Mouse (Mus musculus): ENCODE measurements at regions not wholly inside any gene's neighbourhood (a gene's known extent, or its start where the extent isn't known, plus 50 kb on each side); places are given as distances from the start of the nearest gene placed in this dataset.

DNA sequence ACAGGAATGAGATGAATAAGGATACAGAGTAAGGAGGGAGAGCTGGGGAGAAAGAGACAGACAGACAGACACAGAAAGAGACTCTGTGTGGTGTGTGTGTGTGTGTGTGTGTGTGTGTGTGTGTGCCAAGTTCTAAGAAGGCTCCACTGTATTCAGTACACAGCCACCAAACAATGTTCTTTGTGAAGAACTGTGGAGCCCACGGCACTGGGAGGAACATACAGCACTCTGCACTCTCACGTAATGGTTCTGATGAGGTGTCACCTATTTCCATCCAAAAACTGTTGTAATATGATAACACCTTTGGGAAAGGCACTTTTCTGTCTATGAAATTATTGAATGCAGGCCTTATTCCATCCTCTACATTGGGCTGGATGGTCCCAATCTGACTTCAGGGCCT is 184.8 kb upstream of the Meox2 start:
- Histone ChIP-seq H3K9me3 (ENCODE audit: control insufficient read depth, low read length) (no peaks in the 10 kb centered on the region), H3K27me3 (ENCODE audit: control insufficient read depth, insufficient read depth, low read length) (no peaks in the 10 kb centered on the region), H3K4me3 (replicated peaks; ENCODE audit: low read length) (no peak overlapping the region), H3K36me3 (ENCODE audit: control insufficient read depth, insufficient read depth, low read length) (no peaks in the 10 kb centered on the region), H3K27ac (replicated peaks; ENCODE audit: low read depth, low read length) (no peak overlapping the region), H3K4me2 (replicated peaks; ENCODE audit: low read depth, low read length, severe bottlenecking) (no peak overlapping the region), H3K4me1 (ENCODE audit: control insufficient read depth, insufficient read depth, low read length) (peaks cover 4% of the 10 kb centered on the region; the same call in 1 of the 2 replicates), H3K9ac (ENCODE audit: low read depth, low read length, severe bottlenecking) (no peak overlapping the region)
- ATAC-seq (ENCODE audit: low FRiP score, low read depth) (peak; percentile 71), DNase-seq (ENCODE audit: low spot score) (peak; percentile 48)
- no peak for TF ChIP-seq POLR2A (IDR thresholded peaks at IDR 0.05; ENCODE audit: borderline replicate concordance, extremely low read depth, insufficient read depth, insufficient read length)
- 68% methylated on average over 2 of the region's 2 CpGs for WGBS

DNA sequence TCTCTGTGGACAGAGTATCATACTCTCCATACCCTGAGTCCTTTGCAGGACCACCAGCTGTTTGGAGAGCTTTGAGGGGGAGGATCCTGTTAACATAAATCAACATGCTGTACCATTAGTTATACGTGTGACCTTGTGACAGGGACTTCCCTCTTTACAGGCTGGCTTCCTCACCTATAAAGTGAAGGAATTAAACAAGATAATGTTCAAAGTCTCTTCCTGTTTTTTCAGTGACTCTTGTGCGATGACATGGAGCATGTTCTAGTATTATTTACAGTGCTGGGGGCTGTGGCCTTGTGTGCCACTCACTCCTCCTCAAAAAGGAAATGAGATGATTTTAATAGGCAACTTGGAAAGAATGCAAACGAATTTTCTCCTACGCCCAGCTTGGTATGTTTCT is 182.1 kb upstream of the Meox2 start:
- H3K9ac ChIP-seq (ENCODE audit: low read depth, low read length, severe bottlenecking) = no peak overlapping the region
- H3K27ac ChIP-seq (replicated peaks; ENCODE audit: low read depth, low read length) = no peak overlapping the region
- peaks cover 4% of the 10 kb centered on the region; the same call in 1 of the 2 replicates for H3K4me1 ChIP-seq (ENCODE audit: control insufficient read depth, insufficient read depth, low read length)
- no peak for ATAC-seq (ENCODE audit: low FRiP score, low read depth)
- no peak overlapping the region for H3K4me3 ChIP-seq (replicated peaks; ENCODE audit: low read length)
- H3K9me3 ChIP-seq (ENCODE audit: control insufficient read depth, low read length) = no peaks in the 10 kb centered on the region
- no peak overlapping the region for H3K4me2 ChIP-seq (replicated peaks; ENCODE audit: low read depth, low read length, severe bottlenecking)
- DNase-seq (ENCODE audit: low spot score) = no peak
- TF ChIP-seq POLR2A (IDR thresholded peaks at IDR 0.05; ENCODE audit: borderline replicate concordance, extremely low read depth, insufficient read depth, insufficient read length) = no peak
- WGBS = 32% methylated on average over 4 of the region's 4 CpGs
- H3K27me3 ChIP-seq (ENCODE audit: control insufficient read depth, insufficient read depth, low read length) = no peaks in the 10 kb centered on the region
- H3K36me3 ChIP-seq (ENCODE audit: control insufficient read depth, insufficient read depth, low read length) = no peaks in the 10 kb centered on the region

DNA sequence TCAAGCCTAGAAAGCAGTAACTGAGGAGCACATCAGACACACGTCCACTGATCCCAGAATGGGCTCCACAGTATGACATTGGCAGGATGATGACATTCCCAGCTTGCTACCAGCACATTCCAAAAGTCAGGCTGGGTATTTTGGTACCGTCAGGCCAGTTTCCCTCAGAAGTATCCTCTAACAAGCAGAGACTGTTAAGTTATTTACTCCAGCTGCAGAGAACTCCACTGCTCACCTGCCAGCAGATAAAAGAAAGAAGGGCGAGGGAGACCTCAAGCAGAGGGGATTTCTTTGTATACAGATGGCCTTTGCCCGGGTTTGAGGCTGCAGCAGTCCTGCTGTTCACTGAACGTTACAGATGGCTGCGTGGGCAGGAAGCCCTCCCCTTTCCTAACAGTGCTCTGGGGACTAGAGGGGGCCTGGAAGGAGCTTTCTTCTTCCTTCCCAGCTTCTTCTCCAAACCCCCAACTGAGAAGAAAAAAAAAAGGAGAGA is 175.2 kb upstream of the Meox2 start:
- TF ChIP-seq POLR2A (IDR thresholded peaks at IDR 0.05; ENCODE audit: borderline replicate concordance, extremely low read depth, insufficient read depth, insufficient read length) = no peak
- peak overlapping the region; percentile 58 for H3K27ac ChIP-seq (replicated peaks; ENCODE audit: low read depth, low read length)
- ATAC-seq (ENCODE audit: low FRiP score, low read depth) (0 out of 2 replicates have a peak, but pooled peaks have one; percentile 53), DNase-seq (ENCODE audit: low spot score) (peak; percentile 23)
- no peak overlapping the region for H3K4me3 ChIP-seq (replicated peaks; ENCODE audit: low read length)
- H3K27me3 ChIP-seq (ENCODE audit: control insufficient read depth, insufficient read depth, low read length) = no peaks in the 10 kb centered on the region
- 0 out of 2 replicates have a peak overlapping the region, but pooled peaks have one; percentile 8 for H3K9ac ChIP-seq (ENCODE audit: low read depth, low read length, severe bottlenecking)
- 5% methylated on average over 6 of the region's 6 CpGs for WGBS
- peaks cover 6% of the 10 kb centered on the region for H3K4me1 ChIP-seq (ENCODE audit: control insufficient read depth, insufficient read depth, low read length)
- H3K36me3 ChIP-seq (ENCODE audit: control insufficient read depth, insufficient read depth, low read length) = no peaks in the 10 kb centered on the region
- 0 out of 2 replicates have a peak overlapping the region, but pooled peaks have one; percentile 20 for H3K4me2 ChIP-seq (replicated peaks; ENCODE audit: low read depth, low read length, severe bottlenecking)
- no peaks in the 10 kb centered on the region for H3K9me3 ChIP-seq (ENCODE audit: control insufficient read depth, low read length)

DNA sequence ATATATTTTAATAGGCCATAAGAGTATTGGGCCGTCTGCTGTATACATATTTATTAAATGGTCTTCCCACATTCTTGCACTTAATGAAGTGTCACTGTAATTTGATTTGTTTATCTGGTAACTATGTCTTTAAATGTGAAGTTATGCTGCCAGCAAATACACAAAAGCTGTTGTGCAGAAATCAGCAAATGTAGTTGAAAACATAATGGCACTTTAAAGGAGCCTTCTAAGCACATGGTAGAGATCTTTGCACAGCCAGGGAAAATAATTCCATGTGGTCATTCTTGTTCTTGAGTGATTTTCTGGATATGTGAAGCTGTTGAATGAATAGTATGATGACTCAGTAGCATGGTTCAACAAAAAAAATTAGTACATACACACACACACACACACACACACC is 164.4 kb upstream of the Meox2 start:
- WGBS = 67% methylated on average over 1 of the region's 1 CpGs
- DNase-seq (ENCODE audit: low spot score) = no peak
- Histone ChIP-seq H3K27me3 (ENCODE audit: control insufficient read depth, insufficient read depth, low read length) (no peaks in the 10 kb centered on the region), H3K4me3 (replicated peaks; ENCODE audit: low read length) (no peak overlapping the region), H3K4me2 (replicated peaks; ENCODE audit: low read depth, low read length, severe bottlenecking) (no peak overlapping the region), H3K9ac (ENCODE audit: low read depth, low read length, severe bottlenecking) (no peak overlapping the region), H3K9me3 (ENCODE audit: control insufficient read depth, low read length) (no peaks in the 10 kb centered on the region), H3K27ac (replicated peaks; ENCODE audit: low read depth, low read length) (no peak overlapping the region), H3K36me3 (ENCODE audit: control insufficient read depth, insufficient read depth, low read length) (no peaks in the 10 kb centered on the region), H3K4me1 (ENCODE audit: control insufficient read depth, insufficient read depth, low read length) (no peaks in the 10 kb centered on the region)
- ATAC-seq (ENCODE audit: low FRiP score, low read depth) = no peak
- TF ChIP-seq POLR2A (IDR thresholded peaks at IDR 0.05; ENCODE audit: borderline replicate concordance, extremely low read depth, insufficient read depth, insufficient read length) = no peak

DNA sequence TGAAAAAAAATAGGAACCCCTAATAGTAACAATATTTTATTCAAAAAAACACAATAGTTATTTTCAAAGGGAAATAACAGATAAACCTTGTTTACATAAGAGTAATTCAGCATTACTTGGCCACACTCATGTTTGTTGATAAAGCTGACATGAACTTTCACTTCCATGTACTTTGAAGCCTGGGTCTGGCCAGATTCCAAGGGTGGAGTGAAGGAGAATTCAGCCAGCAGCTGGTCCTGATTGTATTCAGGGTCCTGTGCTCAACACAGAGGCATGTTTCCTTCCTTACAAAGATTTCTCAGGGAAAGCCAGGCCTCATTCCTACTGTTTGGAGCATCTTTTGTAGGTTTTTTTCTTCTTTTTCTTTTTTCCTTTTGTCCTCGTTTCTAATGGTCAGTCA is 162.4 kb upstream of the Meox2 start:
- no peak for ATAC-seq (ENCODE audit: low FRiP score, low read depth)

More for the DNA sequence above, 162.4 kb upstream of the Meox2 start:
- 31% methylated on average over 1 of the region's 1 CpGs for WGBS
- H3K4me3 ChIP-seq (replicated peaks; ENCODE audit: low read length) = no peak overlapping the region
- H3K36me3 ChIP-seq (ENCODE audit: control insufficient read depth, insufficient read depth, low read length) = no peaks in the 10 kb centered on the region
- TF ChIP-seq POLR2A (IDR thresholded peaks at IDR 0.05; ENCODE audit: borderline replicate concordance, extremely low read depth, insufficient read depth, insufficient read length) = no peak
- DNase-seq (ENCODE audit: low spot score) = peak; percentile 72
- no peaks in the 10 kb centered on the region for H3K27me3 ChIP-seq (ENCODE audit: control insufficient read depth, insufficient read depth, low read length)
- H3K27ac ChIP-seq (replicated peaks; ENCODE audit: low read depth, low read length) = no peak overlapping the region
- H3K4me1 ChIP-seq (ENCODE audit: control insufficient read depth, insufficient read depth, low read length) = 0 out of 2 replicates have a peak, but pooled peaks cover 4% of the 10 kb centered on the region
- H3K9me3 ChIP-seq (ENCODE audit: control insufficient read depth, low read length) = no peaks in the 10 kb centered on the region
- no peak overlapping the region for H3K9ac ChIP-seq (ENCODE audit: low read depth, low read length, severe bottlenecking)
- H3K4me2 ChIP-seq (replicated peaks; ENCODE audit: low read depth, low read length, severe bottlenecking) = no peak overlapping the region
